Mouse (Mus musculus) midbrain, embryonic 13.5 days (tissue): ENCODE results near the gene Crabp2. TPM values are rescaled to one million over a fixed set of nuclear protein-coding genes. Genes with fewer than 3 reads are reported as not detected.
A peak's percentile ranks its signal among the peaks of the same experiment; 100 is the strongest.
"Not testable (repeated sequence)": the region's sequence is repeated elsewhere in the genome, so short reads cannot be mapped to it uniquely, and the experiment has no call there.

ENCODE experiments used
- ATAC-seq: fragments of 200-750 bp; cut with Nextera tagmentation; 2 replicates; pipeline ENCODE4 v1.8.0; 2017; ENCODE audit warnings: mild to moderate bottlenecking, moderate TSS enrichment, moderate library complexity
- H3K27ac ChIP-seq: fragments of 300-500 bp; sonication (generic); 2 replicates; pipeline ENCODE4 v1.5.1; 2015; ENCODE audit warnings: inconsistent platforms, mild to moderate bottlenecking, moderate library complexity
- H3K27me3 ChIP-seq: fragments of 300-500 bp; sonication (generic); 2 replicates; pipeline ENCODE4 v1.6.1; 2015; ENCODE audit warnings: mild to moderate bottlenecking, inconsistent platforms
- H3K36me3 ChIP-seq: fragments of 300-500 bp; sonication (generic); 2 replicates; pipeline ENCODE4 v1.6.1; 2015; ENCODE audit warnings: mild to moderate bottlenecking, inconsistent platforms
- H3K4me1 ChIP-seq: fragments of 300-500 bp; sonication (generic); replicated peaks from 2 replicates; pipeline ENCODE4 v1.6.1; 2015; ENCODE audit warnings: inconsistent platforms
- H3K4me2 ChIP-seq: fragments of 300-500 bp; sonication (generic); replicated peaks from 2 replicates; pipeline ENCODE4 v1.6.1; 2015; ENCODE audit warnings: moderate library complexity, mild to moderate bottlenecking, inconsistent platforms
- H3K4me3 ChIP-seq: fragments of 300-500 bp; sonication (generic); replicated peaks from 2 replicates; pipeline ENCODE4 v1.5.1; 2015; ENCODE audit warnings: mild to moderate bottlenecking, inconsistent platforms
- H3K9ac ChIP-seq: fragments of 300-500 bp; sonication (generic); replicated peaks from 2 replicates; pipeline ENCODE4 v1.6.1; 2015; ENCODE audit warnings: mild to moderate bottlenecking, inconsistent platforms
- H3K9me3 ChIP-seq: fragments of 300-500 bp; sonication (generic); 2 replicates; pipeline ENCODE4 v1.6.1; 2016; ENCODE audit warnings: mild to moderate bottlenecking, inconsistent platforms
- WGBS: fragments of 180-500 bp; shearing (Covaris S2); methylation state at CpG from one replicate; pipeline ENCODE4 v1.1.7; 2015; 5-methylcytosine and 5-hydroxymethylcytosine counted together
- polyA plus RNA-seq: library from polyadenylated mRNA; unstranded; fragments of >200 nt; fragmentation: Nextera tagmentation; extraction: Ambion mirVana; gene quantifications from 2 replicates; pipeline ENCODE4 v1.2.1, GENCODE M21; 2015

Gene Crabp2
- polyA plus RNA-seq = 129 and 135 TPM in 2 replicates

- Histone ChIP-seq H3K36me3 (no peaks in the 10 kb centered on the region), H3K9me3 (no peaks in the 10 kb centered on the region), H3K4me3 (peak within 1 kb of the TSS; percentile 29), H3K4me1 (peaks cover 87% of the 10 kb centered on the region), H3K27ac (peak within 1 kb of the TSS; percentile 69), H3K27me3 (no peaks in the 10 kb centered on the region), H3K4me2 (peak within 1 kb of the TSS; percentile 62), H3K9ac (peak within 1 kb of the TSS; percentile 64)
- 1% methylated on average over 35 of the region's 35 CpGs for WGBS
- ATAC-seq = 0 out of 2 replicates have a peak, but pooled peaks have one; percentile 5
Measured at GRCm38 (mm10) chr3:87948378-87949265, at the start of gene Crabp2. TSS of gene Crabp2 (plus strand) at chr3:87948666.

GRCm38 (mm10) chr3:87899266-87899665 is 49.2 kb upstream of the Crabp2 start:
- ATAC-seq = no peak
- Histone ChIP-seq H3K36me3 (no peaks in the 10 kb centered on the region), H3K4me3 (no peak overlapping the region), H3K4me2 (no peak overlapping the region), H3K4me1 (no peaks in the 10 kb centered on the region), H3K27me3 (no peaks in the 10 kb centered on the region), H3K9me3 (no peaks in the 10 kb centered on the region), H3K9ac (no peak overlapping the region), H3K27ac (no peak overlapping the region)
- 77% methylated on average over 3 of the region's 3 CpGs for WGBS

- Histone ChIP-seq H3K4me2 (no peak overlapping the region), H3K4me3 (no peak overlapping the region), H3K27ac (no peak overlapping the region), H3K9me3 (no peaks in the 10 kb centered on the region), H3K4me1 (no peaks in the 10 kb centered on the region), H3K9ac (no peak overlapping the region), H3K36me3 (no peaks in the 10 kb centered on the region), H3K27me3 (no peaks in the 10 kb centered on the region)
- no peak for ATAC-seq
- 77% methylated on average over 3 of the region's 3 CpGs for WGBS
Measured at GRCm38 (mm10) chr3:87899776-87900175, 48.7 kb upstream of the Crabp2 start.

- Histone ChIP-seq H3K27ac (no peak overlapping the region), H3K4me1 (no peaks in the 10 kb centered on the region), H3K9ac (no peak overlapping the region), H3K4me3 (no peak overlapping the region), H3K36me3 (no peaks in the 10 kb centered on the region), H3K4me2 (no peak overlapping the region), H3K27me3 (no peaks in the 10 kb centered on the region), H3K9me3 (no peaks in the 10 kb centered on the region)
- ATAC-seq = no peak
- WGBS = 50% methylated on average over 1 of the region's 1 CpGs
Measured at GRCm38 (mm10) chr3:87901036-87901624, 47.3 kb upstream of the Crabp2 start.

- H3K4me1 ChIP-seq, H3K36me3 ChIP-seq, ATAC-seq, H3K9ac ChIP-seq, H3K4me3 ChIP-seq, H3K9me3 ChIP-seq, H3K27me3 ChIP-seq, H3K4me2 ChIP-seq, H3K27ac ChIP-seq: not testable (repeated sequence)
- WGBS = 79% methylated on average over 6 of the region's 6 CpGs
Measured at GRCm38 (mm10) chr3:87901959-87902358, 46.5 kb upstream of the Crabp2 start.

- Histone ChIP-seq H3K9me3 (no peaks in the 10 kb centered on the region), H3K27ac (no peak overlapping the region), H3K4me3 (no peak overlapping the region), H3K36me3 (no peaks in the 10 kb centered on the region), H3K4me1 (peaks cover 18% of the 10 kb centered on the region), H3K4me2 (no peak overlapping the region), H3K9ac (no peak overlapping the region), H3K27me3 (no peaks in the 10 kb centered on the region)
- no peak for ATAC-seq
- WGBS = 53% methylated on average over 5 of the region's 5 CpGs
Measured at GRCm38 (mm10) chr3:87903821-87904220, 44.6 kb upstream of the Crabp2 start.

- Histone ChIP-seq H3K27ac (peak within 1 kb of the TSS; percentile 96), H3K4me3 (peak within 1 kb of the TSS; percentile 97), H3K9me3 (no peaks in the 10 kb centered on the region), H3K4me1 (peaks cover 39% of the 10 kb centered on the region), H3K27me3 (no peaks in the 10 kb centered on the region), H3K9ac (peak within 1 kb of the TSS; percentile 91), H3K4me2 (peak within 1 kb of the TSS; percentile 88), H3K36me3 (no peaks in the 10 kb centered on the region)
- under 1% methylated on average over 56 of the region's 57 CpGs for WGBS
- peak; percentile 96 for ATAC-seq
Measured at GRCm38 (mm10) chr3:87905880-87906485, 42.5 kb upstream of the Crabp2 start, which contains the start of gene Hdgf. TSS of gene Hdgf (plus strand) at chr3:87906321.

- Histone ChIP-seq H3K27ac (peak overlapping the region; percentile 96), H3K9ac (peak overlapping the region; percentile 91), H3K4me2 (peak overlapping the region; percentile 88), H3K4me3 (peak overlapping the region; percentile 97), H3K9me3 (no peaks in the 10 kb centered on the region), H3K27me3 (no peaks in the 10 kb centered on the region), H3K36me3 (no peaks in the 10 kb centered on the region), H3K4me1 (peaks cover 44% of the 10 kb centered on the region)
- peak; percentile 37; the same call in 1 of the 2 replicates for ATAC-seq
- 0% methylated on average over 35 of the region's 47 CpGs for WGBS
Measured at GRCm38 (mm10) chr3:87906601-87906980, 41.9 kb upstream of the Crabp2 start.

GRCm38 (mm10) chr3:87906981-87907857 is 41.2 kb upstream of the Crabp2 start:
- peak overlapping the region; percentile 97 for H3K4me3 ChIP-seq

GRCm38 (mm10) chr3:87907906-87908305 is 40.6 kb upstream of the Crabp2 start:
- 11% methylated on average over 1 of the region's 1 CpGs for WGBS
- Histone ChIP-seq H3K36me3 (no peaks in the 10 kb centered on the region), H3K9me3 (no peaks in the 10 kb centered on the region), H3K4me3 (peak overlapping the region; percentile 97), H3K27ac (peak overlapping the region; percentile 96; the same call in 1 of the 2 replicates), H3K9ac (peak overlapping the region; percentile 91), H3K4me1 (peaks cover 48% of the 10 kb centered on the region), H3K27me3 (no peaks in the 10 kb centered on the region), H3K4me2 (peak overlapping the region; percentile 88)
- ATAC-seq = no peak

More at GRCm38 (mm10) chr3:87906981-87907857, 41.2 kb upstream of the Crabp2 start:
- peak overlapping the region; percentile 88 for H3K4me2 ChIP-seq
- H3K36me3 ChIP-seq = no peaks in the 10 kb centered on the region
- H3K9ac ChIP-seq = peak overlapping the region; percentile 91
- no peaks in the 10 kb centered on the region for H3K9me3 ChIP-seq
- WGBS = under 1% methylated on average over 27 of the region's 27 CpGs
- H3K27ac ChIP-seq = peak overlapping the region; percentile 96
- no peak for ATAC-seq
- peaks cover 48% of the 10 kb centered on the region for H3K4me1 ChIP-seq
- H3K27me3 ChIP-seq = no peaks in the 10 kb centered on the region

GRCm38 (mm10) chr3:87909381-87909780 is 39.1 kb upstream of the Crabp2 start:
- no peaks in the 10 kb centered on the region for H3K27me3 ChIP-seq
- H3K9me3 ChIP-seq = no peaks in the 10 kb centered on the region
- H3K36me3 ChIP-seq = peaks cover 14% of the 10 kb centered on the region
- ATAC-seq = no peak
- H3K4me1 ChIP-seq = peaks cover 48% of the 10 kb centered on the region
- H3K9ac ChIP-seq = no peak overlapping the region
- no peak overlapping the region for H3K4me3 ChIP-seq
- 85% methylated on average over 2 of the region's 2 CpGs for WGBS
- peak overlapping the region; percentile 84; the same call in 1 of the 2 replicates for H3K27ac ChIP-seq
- peak overlapping the region; percentile 54; the same call in 1 of the 2 replicates for H3K4me2 ChIP-seq
